Mouse (Mus musculus): ENCODE measurements at regions not wholly inside any gene's neighbourhood (a gene's known extent, or its start where the extent isn't known, plus 50 kb on each side); places are given as distances from the start of the nearest gene placed in this dataset.

DNA sequence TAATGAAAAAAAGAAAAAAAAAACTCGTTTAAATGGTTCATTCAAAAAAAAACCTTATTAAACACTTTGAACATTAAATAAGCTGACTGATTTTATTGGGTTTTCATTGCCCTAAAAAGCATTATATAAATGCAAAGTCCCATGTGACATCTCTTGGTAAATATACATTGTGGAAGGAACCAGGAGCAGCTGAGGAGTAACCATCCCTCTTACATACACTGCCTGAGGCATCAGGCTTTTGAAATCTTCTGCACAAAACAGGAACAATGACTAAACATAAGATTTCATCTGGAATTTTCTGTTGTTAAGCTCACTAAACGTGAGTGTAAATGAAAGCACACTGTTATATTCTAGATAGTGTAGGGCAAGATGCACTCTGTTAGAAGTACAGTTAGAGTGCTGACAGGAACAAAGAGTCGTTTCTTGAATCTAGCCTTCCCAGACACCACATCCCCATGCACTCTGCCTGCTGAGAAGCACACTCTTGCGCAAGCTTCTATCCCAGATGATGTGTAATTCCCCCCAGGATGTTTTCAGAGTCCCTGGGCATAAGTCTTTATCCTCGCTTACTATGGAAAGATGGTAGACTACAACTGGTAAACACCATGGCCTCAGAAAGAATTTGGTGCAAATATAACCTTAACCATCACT lies 125.0 kb upstream of the BC052040 start:
- TF ChIP-seq CTCF (IDR thresholded peaks at IDR 0.05; ENCODE audit: low read depth) (no peak), EP300 (IDR thresholded peaks at IDR 0.05; ENCODE audit: low read depth) (no peak)
